In the genomic region with DNA sequence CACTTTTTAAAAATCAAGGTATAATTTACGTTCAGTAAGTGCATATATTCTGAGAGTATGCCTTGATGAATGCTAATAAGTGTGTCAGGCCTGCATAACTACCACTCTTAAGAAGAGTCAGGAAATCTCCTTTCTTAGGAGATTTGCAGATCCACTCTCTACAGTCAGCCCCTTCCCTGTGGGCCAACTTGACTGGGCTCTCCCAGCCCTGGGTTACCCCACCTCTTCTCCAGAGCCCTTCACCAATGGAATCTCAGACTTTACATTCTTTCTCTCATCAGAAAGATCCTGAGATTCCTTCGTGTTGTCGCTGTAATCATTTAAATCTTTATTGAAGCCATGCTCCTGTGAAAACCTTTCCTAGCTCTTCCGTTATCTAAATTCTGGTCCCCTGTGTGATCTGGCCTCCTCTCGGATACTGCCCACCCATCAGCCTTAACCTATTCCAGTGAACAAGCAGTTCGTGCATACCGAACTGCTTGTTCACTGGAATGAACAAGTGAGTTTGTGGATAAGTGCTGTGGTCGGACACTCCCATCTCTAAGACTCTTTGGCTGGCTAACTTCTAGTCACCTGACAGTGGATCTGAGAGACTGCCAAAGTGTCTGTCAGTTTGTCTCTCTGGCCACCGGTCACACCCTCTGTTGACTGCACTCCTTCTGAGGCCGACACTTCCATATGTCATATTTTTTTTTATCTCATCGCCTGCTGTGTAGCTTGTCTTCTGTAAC, we compare ENCODE assay signal across 24 mouse cellular contexts. TPM values are rescaled to one million over a fixed set of nuclear protein-coding genes. Genes with fewer than 3 reads are reported as not detected.
DNase-seq lines count a peak whose midpoint lies in the region; ATAC-seq lines count a peak whose summit lies in the region.
"Had no signal": no experiment of that assay in that cellular context is flagged by ENCODE, and none has a peak within 500 bp of the region (broad histone marks: within the 10 kb centered on the region; RNA-seq: fewer than 3 reads in every experiment).

No protein-coding gene starts in this region.

- ATAC-seq in heart, embryonic 13.5 days (ENCODE audit: extremely low read depth, insufficient number of reproducible peaks, low FRiP score, low TSS enrichment): no peak
- ATAC-seq in heart, embryonic 11.5 days (replicated peaks; ENCODE audit: insufficient number of reproducible peaks, low FRiP score, low TSS enrichment): no peak
- ATAC-seq: CD4-positive, CD25-positive, alpha-beta regulatory T cell, adult 4 months; forebrain, embryonic 16.5 days; hindbrain, embryonic 16.5 days; midbrain, embryonic 16.5 days had no signal

- H3K4me3 ChIP-seq in heart, embryonic 13.5 days: no peak overlapping the region
- H3K4me3 ChIP-seq in heart, embryonic 11.5 days (ENCODE audit: low read depth, low read length): no peak overlapping the region
- H3K4me3 ChIP-seq: limb, embryonic 15.5 days; megakaryocyte, embryonic 14.5 days; stomach, embryonic 15.5 days had no signal

- 0 out of 2 replicates have a peak overlapping the region, but pooled peaks have one; percentile 8 for H3K9ac ChIP-seq in heart, embryonic 13.5 days
- no peak overlapping the region for H3K9ac ChIP-seq in heart, embryonic 11.5 days (ENCODE audit: low read depth, low read length)
- H3K9ac ChIP-seq: limb, embryonic 15.5 days; stomach, embryonic 15.5 days had no signal

- peak overlapping the region; percentile 49 for H3K27ac ChIP-seq in heart, embryonic 13.5 days (replicated peaks)
- H3K27ac ChIP-seq in heart, embryonic 11.5 days (ENCODE audit: low read depth, low read length): no peak overlapping the region
- H3K27ac ChIP-seq: limb, embryonic 15.5 days; stomach, embryonic 15.5 days had no signal

- H3K27me3 ChIP-seq in heart, embryonic 13.5 days (replicated peaks): peaks cover 2% of the 10 kb centered on the region; the same call in 1 of the 2 replicates
- no peaks in the 10 kb centered on the region for H3K27me3 ChIP-seq in heart, embryonic 11.5 days (ENCODE audit: control insufficient read depth, insufficient read depth, low read length)
- H3K27me3 ChIP-seq: limb, embryonic 15.5 days; stomach, embryonic 15.5 days had no signal

- intact Hi-C loops in heart, postnatal 10 days (cut with DNase I): no loop called here

- DNase-seq in 3T3-L1 (ENCODE audit: low read depth, low spot score): peak; percentile 94
- peak; percentile 82 for DNase-seq in NIH3T3 (ENCODE audit: low read depth)
- DNase-seq in heart, postnatal 10 days: peak; percentile 63 to 66
- no peak for DNase-seq in adrenal gland, postnatal 25 days
- DNase-seq in gastrocnemius, postnatal 4 days (ENCODE audit: low spot score in 2 of 2): no peak
- DNase-seq: adrenal gland, postnatal 14 days; cerebellum, adult 18-20 months; cerebellum, postnatal 36 days; kidney, adult 2 months; kidney, postnatal 25 days; layer of hippocampus, adult 9-11 months; right cerebral cortex, adult 18-20 months; spleen, adult 18-20 months; thymus, adult 2 months had no signal

- H3K4me2 ChIP-seq in heart, embryonic 13.5 days: no peak overlapping the region
- H3K4me2 ChIP-seq in heart, embryonic 11.5 days: no peak overlapping the region
- H3K4me2 ChIP-seq: limb, embryonic 15.5 days; stomach, embryonic 15.5 days had no signal

- 36% methylated on average over 11 of the region's 11 CpGs for WGBS in heart, embryonic 13.5 days
- 53% methylated on average over 11 of the region's 11 CpGs for WGBS in heart, embryonic 11.5 days (ENCODE audit: insufficient replicate concordance)

- peaks cover 33% of the 10 kb centered on the region for H3K4me1 ChIP-seq in heart, embryonic 13.5 days
- peaks cover 14% of the 10 kb centered on the region for H3K4me1 ChIP-seq in heart, embryonic 11.5 days (ENCODE audit: control insufficient read depth, insufficient read depth, low read length)
- H3K4me1 ChIP-seq: stomach, embryonic 15.5 days had no signal

- H3K9me3 ChIP-seq in heart, embryonic 13.5 days: no peaks in the 10 kb centered on the region
- H3K9me3 ChIP-seq in heart, embryonic 11.5 days (replicated peaks; ENCODE audit: control insufficient read depth, low read length): no peaks in the 10 kb centered on the region
- H3K9me3 ChIP-seq: G1E; limb, embryonic 15.5 days; stomach, embryonic 15.5 days had no signal

- H3K36me3 ChIP-seq in heart, embryonic 13.5 days: no peaks in the 10 kb centered on the region
- no peaks in the 10 kb centered on the region for H3K36me3 ChIP-seq in heart, embryonic 11.5 days (ENCODE audit: control insufficient read depth, insufficient read depth, low read length)
- H3K36me3 ChIP-seq: G1E; limb, embryonic 15.5 days; stomach, embryonic 15.5 days had no signal

RNA-seq across cellular contexts. Expression of a gene that starts 51.2 kb away (rescaled TPM):
- polyA plus RNA-seq in heart, embryonic 13.5 days (2015; fragmentation: Nextera tagmentation; extraction: Ambion mirVana): 15.5 and 16.9 TPM in 2 replicates
- 12.9 and 16.0 TPM in 2 replicates for polyA plus RNA-seq in heart, embryonic 11.5 days (2014; fragmentation: Nextera tagmentation; extraction: Ambion mirVana)
- 10 to 100 TPM in 1 of 2 experiments, 1 to 10 TPM in 1; 8.4 to 11.7 TPM for total RNA-seq in heart, postnatal 10 days (2021)
- total RNA-seq in adrenal gland, postnatal 25 days (2021): 1.9 and 2.3 TPM in 2 replicates
- 10 to 100 TPM; 22.4 to 23.4 TPM for total RNA-seq in gastrocnemius, postnatal 4 days (2021)
- polyA plus RNA-seq: CD4-positive, CD25-positive, alpha-beta regulatory T cell, adult 4 months; G1E had no signal

Comparison
In these comparisons a context has a peak if more than half of its experiments do, and no peak if none do; other contexts are left out.
1. DNase-seq: peak in 3T3-L1 (single experiment), NIH3T3 (single experiment) and heart, postnatal 10 days (2 of 2); none in adrenal gland, postnatal 25 days (single experiment) and gastrocnemius, postnatal 4 days (0 of 2).